Mouse (Mus musculus) MEL (cell line): ENCODE results near the gene Crx. TPM values are rescaled to one million over a fixed set of nuclear protein-coding genes. Genes with fewer than 3 reads are reported as not detected.

Experiments used
- DNase-seq: peaks from one replicate; pipeline ENCODE4 v3.0.0; 2011; ENCODE audit warnings: low read depth, low spot score
- H3K27ac ChIP-seq: 2 replicates; pipeline ENCODE4 v1.5.1; 2012; ENCODE audit warnings: low read depth, mild to moderate bottlenecking, control low read depth, low read length, moderate library complexity; ENCODE audit not compliant: control insufficient read depth
- H3K27me3 ChIP-seq, 2 experiments: fragments of 150-350 bp in 1 of 2; sonication (generic) in 1 of 2; 2 replicates each; pipeline ENCODE4 v1.6.1; 2012; ENCODE audit warnings: low read length in 2 of 2, mild to moderate bottlenecking in 2 of 2, improper control_type of control experiment in 1 of 2, moderate library complexity in 1 of 2; ENCODE audit not compliant: insufficient read depth in 2 of 2, control insufficient read depth in 1 of 2
- H3K36me3 ChIP-seq, 2 experiments: 2 replicates each; pipeline ENCODE4 v1.6.1; 2012 to 2014; ENCODE audit warnings: low read length in 2 of 2, improper control_type of control experiment in 1 of 2, inconsistent platforms in 1 of 2, mild to moderate bottlenecking in 1 of 2; ENCODE audit not compliant: insufficient read depth in 2 of 2, control insufficient read depth in 1 of 2
- H3K4me1 ChIP-seq, 2 experiments: fragments of 150-350 bp in 1 of 2; sonication (generic) in 1 of 2; 2 replicates each; pipeline ENCODE4 v1.6.1; 2012; ENCODE audit warnings: low read length in 2 of 2, improper control_type of control experiment in 1 of 2, mild to moderate bottlenecking in 1 of 2; ENCODE audit not compliant: insufficient read depth in 2 of 2, control insufficient read depth in 1 of 2
- H3K4me3 ChIP-seq, 2 experiments: fragments of 150-350 bp in 1 of 2; sonication (generic) in 1 of 2; 2 replicates each; pipeline ENCODE4 v1.5.1; 2012; ENCODE audit warnings: low read depth in 2 of 2, low read length in 2 of 2, mild to moderate bottlenecking in 2 of 2, moderate library complexity in 2 of 2, control low read depth in 1 of 2, improper control_type of control experiment in 1 of 2; ENCODE audit not compliant: control insufficient read depth in 1 of 2, insufficient read depth in 1 of 2
- H3K79me2 ChIP-seq: 2 replicates; pipeline ENCODE4 v1.6.1; 2012; ENCODE audit warnings: mild to moderate bottlenecking, low read length, moderate library complexity; ENCODE audit not compliant: control insufficient read depth, poor library complexity, insufficient read depth
- H3K9ac ChIP-seq: 2 replicates; pipeline ENCODE4 v1.6.1; 2012; ENCODE audit warnings: low read depth, mild to moderate bottlenecking, control low read depth, low read length, moderate library complexity; ENCODE audit not compliant: control insufficient read depth, poor library complexity, severe bottlenecking
- H3K9me3 ChIP-seq: fragments of 150-350 bp; sonication (generic); replicated peaks from 2 replicates; pipeline ENCODE4 v1.6.1; 2012; ENCODE audit warnings: mild to moderate bottlenecking, low read length, improper control_type of control experiment, moderate library complexity; ENCODE audit not compliant: insufficient read depth
- CTCF ChIP-seq, 3 experiments: IDR thresholded peaks in 2 of 3; conservative IDR thresholded peaks in 1 of 3; 2 replicates each; pipeline ENCODE4 v1.5.1; 2011 to 2012; ENCODE audit warnings: low read length in 3 of 3, low read depth in 2 of 3, mild to moderate bottlenecking in 2 of 3, improper control_type of control experiment in 1 of 3, inconsistent platforms in 1 of 3, mixed read lengths in 1 of 3, moderate library complexity in 1 of 3; ENCODE audit not compliant: control insufficient read depth in 1 of 3, insufficient read depth in 1 of 3, poor library complexity in 1 of 3, severe bottlenecking in 1 of 3
- ELF1 ChIP-seq: IDR thresholded peaks from 2 replicates; pipeline ENCODE4 v1.6.1; 2014; ENCODE audit warnings: low read depth, mild to moderate bottlenecking, inconsistent platforms, low read length, improper control_type of control experiment, moderate library complexity
- EP300 ChIP-seq, 2 experiments: IDR thresholded peaks; 2 replicates each; pipeline ENCODE4 v1.6.1; 2011; ENCODE audit warnings: improper control_type of control experiment in 2 of 2, low read length in 2 of 2, low read depth in 1 of 2, mild to moderate bottlenecking in 1 of 2
- GATA1 ChIP-seq: IDR thresholded peaks from 2 replicates; pipeline ENCODE4 v1.6.1; 2011; ENCODE audit warnings: low read depth, low read length, improper control_type of control experiment
- JUND ChIP-seq: IDR thresholded peaks from 2 replicates; pipeline ENCODE4 v1.6.1; 2011; ENCODE audit warnings: low read depth, mild to moderate bottlenecking, improper control_type of control experiment, low read length
- MAFK ChIP-seq: IDR thresholded peaks from 2 replicates; pipeline ENCODE4 v1.6.1; 2011; ENCODE audit warnings: low read depth, mild to moderate bottlenecking, low read length, improper control_type of control experiment, borderline replicate concordance
- MAX ChIP-seq: IDR thresholded peaks from 2 replicates; pipeline ENCODE4 v1.6.1; 2011; ENCODE audit warnings: low read length, improper control_type of control experiment
- MAZ ChIP-seq: IDR thresholded peaks from 2 replicates; pipeline ENCODE4 v1.6.1; 2012; ENCODE audit warnings: low read depth, mild to moderate bottlenecking, inconsistent platforms, low read length, improper control_type of control experiment
- MYB ChIP-seq: IDR thresholded peaks from 2 replicates; pipeline ENCODE4 v1.6.1; 2011; ENCODE audit warnings: mild to moderate bottlenecking, low read depth, low read length, improper control_type of control experiment
- MYC ChIP-seq: IDR thresholded peaks from 2 replicates; pipeline ENCODE4 v1.6.1; 2011; ENCODE audit warnings: low read depth, mild to moderate bottlenecking, low read length, improper control_type of control experiment, moderate library complexity
- NELFE ChIP-seq: IDR thresholded peaks from 2 replicates; pipeline ENCODE4 v1.6.1; 2011; ENCODE audit warnings: low read depth, low read length, improper control_type of control experiment
- POLR2A ChIP-seq, 2 experiments: IDR thresholded peaks; 2 replicates each; pipeline ENCODE4 v1.6.1; 2011 to 2012; ENCODE audit warnings: low read length in 2 of 2, mild to moderate bottlenecking in 2 of 2, control low read depth in 1 of 2, improper control_type of control experiment in 1 of 2, low read depth in 1 of 2, moderate library complexity in 1 of 2; ENCODE audit not compliant: control insufficient read depth in 1 of 2, insufficient read depth in 1 of 2, poor library complexity in 1 of 2
- POLR2AphosphoS2 ChIP-seq: IDR thresholded peaks from 2 replicates; pipeline ENCODE4 v1.6.1; 2011; ENCODE audit warnings: low read length, improper control_type of control experiment
- RAD21 ChIP-seq: IDR thresholded peaks from 2 replicates; pipeline ENCODE4 v1.6.1; 2011; ENCODE audit warnings: mild to moderate bottlenecking, low read depth, low read length, improper control_type of control experiment
- RCOR1 ChIP-seq: IDR thresholded peaks from 2 replicates; pipeline ENCODE4 v1.6.1; 2012; ENCODE audit warnings: low read depth, mild to moderate bottlenecking, inconsistent platforms, low read length, improper control_type of control experiment
- SIN3A ChIP-seq: IDR thresholded peaks from 2 replicates; pipeline ENCODE4 v1.6.1; 2012; ENCODE audit warnings: low read length, improper control_type of control experiment, inconsistent platforms
- SMC3 ChIP-seq: IDR thresholded peaks from 2 replicates; pipeline ENCODE4 v1.6.1; 2011; ENCODE audit warnings: low read depth, low read length, improper control_type of control experiment
- TBP ChIP-seq: IDR thresholded peaks from 2 replicates; pipeline ENCODE4 v1.8.0; 2011; ENCODE audit warnings: low read depth, low read length, improper control_type of control experiment
- UBTF ChIP-seq: IDR thresholded peaks from 2 replicates; pipeline ENCODE4 v1.6.1; 2012; ENCODE audit warnings: low read depth, mild to moderate bottlenecking, inconsistent platforms, low read length, improper control_type of control experiment, moderate library complexity, borderline replicate concordance; ENCODE audit not compliant: insufficient read depth
- ZC3H11A ChIP-seq: IDR thresholded peaks from 2 replicates; pipeline ENCODE4 v1.6.1; 2012; ENCODE audit warnings: low read depth, mild to moderate bottlenecking, inconsistent platforms, low read length, improper control_type of control experiment
- ZKSCAN1 ChIP-seq: IDR thresholded peaks from 2 replicates; pipeline ENCODE4 v1.6.1; 2012; ENCODE audit warnings: low read depth, mild to moderate bottlenecking, inconsistent platforms, low read length, improper control_type of control experiment, moderate library complexity
- polyA plus RNA-seq, 2 experiments: library from polyadenylated mRNA; stranded (reverse) in 1 of 2; unstranded in 1 of 2; fragments of >175 nt in 1 of 2; fragments of >200 nt in 1 of 2; gene quantifications; 2 replicates each; pipeline versions ENCODE4 v1.2.1 to v1.2.4; 2012; ENCODE audit warnings: low replicate concordance in 2 of 2, low read depth in 1 of 2; ENCODE audit not compliant: insufficient read length in 2 of 2, insufficient read depth in 1 of 2, missing spikeins in 1 of 2
- total RNA-seq: library from RNA; depleted of rRNA; stranded (reverse); fragments of 300-350 nt; gene quantifications from 2 replicates; pipeline ENCODE4 v1.2.3, GENCODE M21; 2012

The Crx gene
- total and polyA plus RNA-seq, 3 experiments: not detected

GRCm38 (mm10) chr7:15881388-15881787, 1.6 kb upstream of the Crx start:
- Histone ChIP-seq H3K79me2 (no peaks in the 10 kb centered on the region), H3K4me3 (no peak overlapping the region), H3K27me3 (no peaks in the 10 kb centered on the region), H3K27ac (no peak overlapping the region), H3K4me1 (peaks cover 0 to 11% of the 10 kb centered on the region in 2 experiments; a peak in 3 of 4 replicates), H3K36me3 (peaks cover 0 to 6% of the 10 kb centered on the region in 2 experiments; a peak in 1 of 4 replicates), H3K9me3 (no peaks in the 10 kb centered on the region), H3K9ac (no peak overlapping the region)
- TF ChIP-seq POLR2A (IDR thresholded peaks at IDR 0.05; ENCODE audit: control insufficient read depth in 1 of 2, insufficient read depth in 1 of 2, low read depth in 1 of 2, low read length in 2 of 2, poor library complexity in 1 of 2) (no peak), JUND (no peak), CTCF (IDR thresholded peaks at IDR 0.05 in 2 of 3, conservative IDR thresholded peaks at IDR 0.05 in 1 of 3; ENCODE audit: control insufficient read depth in 1 of 3, insufficient read depth in 1 of 3, low read depth in 2 of 3, low read length in 3 of 3, poor library complexity in 1 of 3, severe bottlenecking in 1 of 3) (no peak)
- DNase-seq: no peak

- Histone ChIP-seq H3K4me1 (no peaks in the 10 kb centered on the region), H3K4me3 (no peak overlapping the region), H3K9ac (no peak overlapping the region), H3K27ac (no peak overlapping the region), H3K27me3 (no peaks in the 10 kb centered on the region), H3K9me3 (no peaks in the 10 kb centered on the region)
- TF ChIP-seq NELFE (no peak), EP300 (IDR thresholded peaks at IDR 0.05; ENCODE audit: low read depth in 1 of 2, low read length in 2 of 2) (no peak), MYC (no peak), ZKSCAN1 (no peak), SIN3A (no peak), MAFK (no peak), RCOR1 (no peak), MYB (no peak), MAZ (no peak), UBTF (no peak), MAX (no peak)
- TF ChIP-seq, all 39 proteins: peak for 0
- Histone ChIP-seq H3K79me2 (no peaks in the 10 kb centered on the region), H3K36me3 (no peaks in the 10 kb centered on the region)
- DNase-seq: no peak
Measured at GRCm38 (mm10) chr7:15864104-15864503, 15.7 kb downstream of the Crx start.

- H3K36me3 ChIP-seq: no peaks in the 10 kb centered on the region
- no peak for DNase-seq
- H3K27me3 ChIP-seq: no peaks in the 10 kb centered on the region
- H3K4me1 ChIP-seq: no peaks in the 10 kb centered on the region
- H3K9me3 ChIP-seq: no peaks in the 10 kb centered on the region
- no peak overlapping the region for H3K4me3 ChIP-seq
- no peak overlapping the region for H3K27ac ChIP-seq
- TF ChIP-seq ZC3H11A (0 out of 2 replicates have a peak, but pooled peaks have one; percentile 7), SMC3 (peak; percentile 52), NELFE (no peak), RAD21 (peak; percentile 48), POLR2AphosphoS2 (no peak), CTCF (IDR thresholded peaks at IDR 0.05 in 2 of 3, conservative IDR thresholded peaks at IDR 0.05 in 1 of 3; ENCODE audit: control insufficient read depth in 1 of 3, insufficient read depth in 1 of 3, low read depth in 2 of 3, low read length in 3 of 3, poor library complexity in 1 of 3, severe bottlenecking in 1 of 3) (peak in 2 of 3 experiments; percentile 46 to 48; a peak in 4 of 6 replicates), JUND (no peak), GATA1 (no peak), TBP (no peak), ELF1 (no peak), ZKSCAN1 (no peak)
- H3K9ac ChIP-seq: no peak overlapping the region
- H3K79me2 ChIP-seq: no peaks in the 10 kb centered on the region
Measured at GRCm38 (mm10) chr7:15859657-15860056, 20.1 kb downstream of the Crx start.
